Mouse (Mus musculus) cerebellum, adult 2 months (tissue): Measurements from ENCODE around the gene Vps13d.

Source experiments
- CTCF ChIP-seq: fragments of 200-500 bp; IDR thresholded peaks from 2 replicates; pipeline ENCODE4 v1.5.1; 2011; ENCODE audit warnings: low read depth, mild to moderate bottlenecking, control low read depth, low read length, moderate library complexity, borderline replicate concordance; ENCODE audit not compliant: insufficient read depth
- POLR2A ChIP-seq: fragments of 200-500 bp; IDR thresholded peaks from 2 replicates; pipeline ENCODE4 v1.6.1; 2011; ENCODE audit warnings: low read length, control low read depth, borderline replicate concordance; ENCODE audit not compliant: insufficient read depth

- TF ChIP-seq CTCF: no peak
- no peak for TF ChIP-seq POLR2A
Measured at GRCm38 (mm10) chr4:144943273-144943672, 251.5 kb downstream of the Vps13d start.
